Mouse (Mus musculus) heart, embryonic 15.5 days (tissue): ENCODE measurements at regions not wholly inside any gene's neighbourhood (a gene's known extent, or its start where the extent isn't known, plus 50 kb on each side); places are given as distances from the start of the nearest gene placed in this dataset.

Experiments
- ATAC-seq: fragments of 200-750 bp; cut with Nextera tagmentation; replicated peaks from 2 replicates; pipeline ENCODE4 v1.8.0; 2017; ENCODE audit warnings: low read depth, moderate TSS enrichment; ENCODE audit not compliant: insufficient number of reproducible peaks, insufficient read depth, low FRiP score
- H3K27ac ChIP-seq: fragments of 300-500 bp; sonication (generic); 2 replicates; pipeline ENCODE4 v1.5.1; 2015; ENCODE audit warnings: mild to moderate bottlenecking, inconsistent platforms
- H3K27me3 ChIP-seq: fragments of 300-500 bp; sonication (generic); 2 replicates; pipeline ENCODE4 v1.6.1; 2015; ENCODE audit warnings: inconsistent platforms
- H3K36me3 ChIP-seq: fragments of 300-500 bp; sonication (generic); 2 replicates; pipeline ENCODE4 v1.6.1; 2015; ENCODE audit warnings: mild to moderate bottlenecking, inconsistent platforms
- H3K4me1 ChIP-seq: fragments of 300-500 bp; sonication (generic); replicated peaks from 2 replicates; pipeline ENCODE4 v1.6.1; 2015; ENCODE audit warnings: inconsistent platforms
- H3K4me2 ChIP-seq: fragments of 300-500 bp; sonication (generic); 2 replicates; pipeline ENCODE4 v1.6.1; 2015; ENCODE audit warnings: inconsistent platforms, mild to moderate bottlenecking, moderate library complexity
- H3K4me3 ChIP-seq: fragments of 300-500 bp; sonication (generic); 2 replicates; pipeline ENCODE4 v1.5.1; 2015; ENCODE audit warnings: mild to moderate bottlenecking, inconsistent platforms
- H3K9ac ChIP-seq: fragments of 300-500 bp; sonication (generic); 2 replicates; pipeline ENCODE4 v1.6.1; 2015; ENCODE audit warnings: mild to moderate bottlenecking, inconsistent platforms
- H3K9me3 ChIP-seq: fragments of 300-500 bp; sonication (generic); replicated peaks from 2 replicates; pipeline ENCODE4 v1.6.1; 2016; ENCODE audit warnings: inconsistent platforms
- WGBS: fragments of 180-500 bp; shearing (Covaris S2); methylation state at CpG from one replicate; pipeline ENCODE4 v1.1.7; 2015; ENCODE audit warnings: mixed read lengths; 5-methylcytosine and 5-hydroxymethylcytosine counted together

DNA sequence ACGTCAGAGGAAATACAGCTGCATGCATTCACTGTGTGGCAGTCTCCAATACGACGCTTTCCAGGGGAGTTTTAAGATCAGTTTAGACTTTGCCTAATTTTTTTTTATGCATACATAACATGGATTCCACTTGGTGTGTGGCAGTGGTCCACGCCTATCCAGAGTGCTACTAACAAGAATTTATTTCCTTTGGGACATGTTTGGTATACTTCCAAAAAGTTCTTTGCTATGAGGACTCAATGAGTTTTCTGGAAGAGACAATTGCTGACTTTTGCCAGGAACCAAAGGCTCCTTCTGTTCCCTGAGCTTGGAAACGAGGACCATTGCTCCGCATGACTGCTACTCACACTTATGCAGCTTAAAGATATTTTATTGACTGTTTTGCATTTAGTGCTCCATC lies 59.2 kb downstream of the Marcks start:
- H3K27me3 ChIP-seq: no peaks in the 10 kb centered on the region

GRCm38 (mm10) chr10:37078439-37078838 lies 60.3 kb downstream of the Marcks start:
- WGBS: 9% methylated on average over 5 of the region's 5 CpGs

More for the DNA sequence above, 59.2 kb downstream of the Marcks start:
- 63% methylated on average over 6 of the region's 6 CpGs for WGBS
- Histone ChIP-seq H3K4me2 (no peak overlapping the region), H3K27ac (peak overlapping the region; percentile 80), H3K9ac (no peak overlapping the region), H3K4me1 (peaks cover 20% of the 10 kb centered on the region), H3K4me3 (no peak overlapping the region), H3K36me3 (no peaks in the 10 kb centered on the region), H3K9me3 (no peaks in the 10 kb centered on the region)
- no peak for ATAC-seq

DNA sequence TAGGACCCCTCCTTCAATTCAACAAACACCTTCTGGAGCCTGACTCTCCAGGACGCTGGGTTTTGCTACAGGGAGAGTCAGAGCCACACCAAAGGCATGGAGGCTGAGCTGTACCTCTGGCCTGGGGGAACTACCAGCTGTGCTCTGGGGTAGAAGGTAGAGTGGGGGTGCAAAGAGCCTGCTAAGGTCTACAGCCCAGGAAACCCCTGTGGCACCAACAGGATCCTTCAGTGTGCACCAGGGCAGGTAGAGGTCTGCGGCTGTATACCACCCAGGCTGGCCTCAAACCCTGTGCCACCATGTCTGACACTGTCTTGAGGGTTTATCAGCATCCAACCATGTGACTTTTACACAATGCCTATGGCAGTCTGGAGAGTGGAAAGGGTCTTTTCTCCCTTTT lies 61.0 kb downstream of the Marcks start:
- Histone ChIP-seq H3K9me3 (no peaks in the 10 kb centered on the region), H3K36me3 (no peaks in the 10 kb centered on the region), H3K27ac (peak overlapping the region; percentile 80), H3K9ac (no peak overlapping the region), H3K4me2 (no peak overlapping the region), H3K4me3 (no peak overlapping the region), H3K4me1 (peaks cover 20% of the 10 kb centered on the region), H3K27me3 (no peaks in the 10 kb centered on the region)
- WGBS: 79% methylated on average over 2 of the region's 2 CpGs
- ATAC-seq: no peak

More at GRCm38 (mm10) chr10:37078439-37078838, 60.3 kb downstream of the Marcks start:
- Histone ChIP-seq H3K9ac (no peak overlapping the region), H3K36me3 (no peaks in the 10 kb centered on the region), H3K4me1 (peaks cover 20% of the 10 kb centered on the region), H3K4me2 (no peak overlapping the region), H3K9me3 (no peaks in the 10 kb centered on the region), H3K27me3 (no peaks in the 10 kb centered on the region), H3K27ac (peak overlapping the region; percentile 80), H3K4me3 (no peak overlapping the region)
- ATAC-seq: peak; percentile 95

- Histone ChIP-seq H3K9ac (no peak overlapping the region), H3K4me3 (no peak overlapping the region), H3K36me3 (no peaks in the 10 kb centered on the region), H3K9me3 (no peaks in the 10 kb centered on the region), H3K27me3 (no peaks in the 10 kb centered on the region), H3K4me2 (no peak overlapping the region), H3K27ac (no peak overlapping the region), H3K4me1 (peaks cover 4% of the 10 kb centered on the region)
- 13% methylated on average over 5 of the region's 5 CpGs for WGBS
- no peak for ATAC-seq
Observed at GRCm38 (mm10) chr10:37072834-37073233, 65.9 kb downstream of the Marcks start.

GRCm38 (mm10) chr10:37072061-37072460 lies 66.7 kb downstream of the Marcks start:
- H3K4me1 ChIP-seq: no peaks in the 10 kb centered on the region
- H3K4me3 ChIP-seq: no peak overlapping the region
- 90% methylated on average over 5 of the region's 5 CpGs for WGBS
- no peaks in the 10 kb centered on the region for H3K9me3 ChIP-seq
- no peak overlapping the region for H3K27ac ChIP-seq
- ATAC-seq: no peak
- no peak overlapping the region for H3K9ac ChIP-seq
- H3K27me3 ChIP-seq: no peaks in the 10 kb centered on the region
- H3K36me3 ChIP-seq: no peaks in the 10 kb centered on the region
- H3K4me2 ChIP-seq: no peak overlapping the region

GRCm38 (mm10) chr10:37071420-37071819 lies 67.3 kb downstream of the Marcks start:
- H3K9me3 ChIP-seq: no peaks in the 10 kb centered on the region
- ATAC-seq: no peak
- H3K4me2 ChIP-seq: no peak overlapping the region
- no peaks in the 10 kb centered on the region for H3K4me1 ChIP-seq
- no peak overlapping the region for H3K9ac ChIP-seq
- no peaks in the 10 kb centered on the region for H3K27me3 ChIP-seq
- WGBS: 71% methylated on average over 2 of the region's 2 CpGs
- no peak overlapping the region for H3K4me3 ChIP-seq
- no peaks in the 10 kb centered on the region for H3K36me3 ChIP-seq
- H3K27ac ChIP-seq: no peak overlapping the region
